Mouse (Mus musculus): Measurements from ENCODE around the gene Adra1b.

DNA sequence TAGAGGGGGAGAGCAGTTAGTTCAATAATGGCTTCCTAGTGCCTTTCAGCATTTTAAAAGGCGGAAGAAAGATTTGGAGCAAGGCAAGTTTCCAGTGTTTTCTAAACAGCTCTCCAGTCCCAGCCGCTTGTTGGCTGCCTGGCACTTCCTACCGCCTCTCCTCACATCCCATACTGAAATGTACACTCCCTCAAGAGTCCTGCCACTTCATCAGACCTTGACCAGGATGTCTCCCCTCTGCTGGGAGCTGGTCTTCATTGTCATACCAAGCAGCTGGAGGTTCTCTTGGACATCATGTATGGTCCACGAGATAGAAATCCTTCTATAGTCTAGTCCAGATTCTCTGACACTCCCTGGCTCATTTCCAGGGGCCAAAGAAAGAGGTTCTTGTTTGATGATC lies 69.5 kb downstream of the Adra1b start:
- TF ChIP-seq BHLHE40 (IDR thresholded peaks at IDR 0.05; ENCODE audit: borderline replicate concordance, low read depth, low read length) (no peak), ELF1 (IDR thresholded peaks at IDR 0.05; ENCODE audit: low read depth, low read length) (no peak), MEF2A (IDR thresholded peaks at IDR 0.05; ENCODE audit: extremely low read depth, insufficient replicate concordance, low read depth, low read length, poor library complexity, severe bottlenecking) (no peak), TAL1 (IDR thresholded peaks at IDR 0.05; ENCODE audit: low read length) (no peak), UBTF (IDR thresholded peaks at IDR 0.05; ENCODE audit: borderline replicate concordance, insufficient read depth, low read depth, low read length) (no peak), MAZ (IDR thresholded peaks at IDR 0.05; ENCODE audit: low read depth, low read length) (no peak), CTCF (IDR thresholded peaks at IDR 0.05 in 2 of 3, conservative IDR thresholded peaks at IDR 0.05 in 1 of 3; ENCODE audit: control insufficient read depth in 1 of 3, insufficient read depth in 1 of 3, low read depth in 2 of 3, low read length in 3 of 3, poor library complexity in 1 of 3, severe bottlenecking in 1 of 3) (no peak)

Measured in MEL (cell line).